Mouse (Mus musculus): ENCODE data around the gene Actl11. TPM values are rescaled to one million over a fixed set of nuclear protein-coding genes. Genes with fewer than 3 reads are reported as not detected.

Actl11 gene
- polyA plus RNA-seq, 1 experiment from 2014 or later: not detected

- peaks cover 2% of the 10 kb centered on the region; the same call in 1 of the 2 replicates for H3K36me3 ChIP-seq (ENCODE audit: inconsistent target)
- H3K4me3 ChIP-seq (ENCODE audit: inconsistent target): no peak overlapping the region
- H3K79me2 ChIP-seq (ENCODE audit: inconsistent target): no peaks in the 10 kb centered on the region
- 93% methylated on average over 14 of the region's 14 CpGs for WGBS (ENCODE audit: missing documents)
- H3K27ac ChIP-seq: no peak overlapping the region
Measured at GRCm38 (mm10) chr9:107907801-107908120, 20.5 kb upstream of the Actl11 start.

- no peak overlapping the region for H3K4me3 ChIP-seq (ENCODE audit: inconsistent target)
- H3K79me2 ChIP-seq (ENCODE audit: inconsistent target): no peaks in the 10 kb centered on the region
- H3K36me3 ChIP-seq (ENCODE audit: inconsistent target): no peaks in the 10 kb centered on the region
- WGBS (ENCODE audit: missing documents): 48% methylated on average over 18 of the region's 18 CpGs
- H3K27ac ChIP-seq: no peak overlapping the region
Measured at GRCm38 (mm10) chr9:107908410-107909158, 19.7 kb upstream of the Actl11 start.

- H3K36me3 ChIP-seq (ENCODE audit: inconsistent target): no peaks in the 10 kb centered on the region
- no peak overlapping the region for H3K27ac ChIP-seq
- no peak overlapping the region for H3K4me3 ChIP-seq (ENCODE audit: inconsistent target)
- no peaks in the 10 kb centered on the region for H3K79me2 ChIP-seq (ENCODE audit: inconsistent target)
- 94% methylated on average over 15 of the region's 15 CpGs for WGBS (ENCODE audit: missing documents)
Measured at GRCm38 (mm10) chr9:107910025-107910769, 18.1 kb upstream of the Actl11 start.

- Histone ChIP-seq H3K79me2 (ENCODE audit: inconsistent target) (no peaks in the 10 kb centered on the region), H3K27ac (no peak overlapping the region), H3K36me3 (ENCODE audit: inconsistent target) (no peaks in the 10 kb centered on the region), H3K4me3 (ENCODE audit: inconsistent target) (no peak overlapping the region)
- 79% methylated on average over 14 of the region's 16 CpGs for WGBS (ENCODE audit: missing documents)
Measured at GRCm38 (mm10) chr9:107914764-107915420, 13.4 kb upstream of the Actl11 start.

- Histone ChIP-seq H3K27ac (no peak overlapping the region), H3K4me3 (ENCODE audit: inconsistent target) (no peak overlapping the region), H3K79me2 (ENCODE audit: inconsistent target) (no peaks in the 10 kb centered on the region), H3K36me3 (ENCODE audit: inconsistent target) (no peaks in the 10 kb centered on the region)
- 86% methylated on average over 13 of the region's 13 CpGs for WGBS (ENCODE audit: missing documents)
Measured at GRCm38 (mm10) chr9:107917895-107918608, 10.2 kb upstream of the Actl11 start.

GRCm38 (mm10) chr9:107918884-107919283, 9.4 kb upstream of the Actl11 start:
- Histone ChIP-seq H3K79me2 (ENCODE audit: inconsistent target) (no peaks in the 10 kb centered on the region), H3K36me3 (ENCODE audit: inconsistent target) (no peaks in the 10 kb centered on the region), H3K4me3 (ENCODE audit: inconsistent target) (no peak overlapping the region), H3K27ac (no peak overlapping the region)
- WGBS (ENCODE audit: missing documents): 85% methylated on average over 6 of the region's 6 CpGs

- H3K79me2 ChIP-seq (ENCODE audit: inconsistent target): no peaks in the 10 kb centered on the region
- no peak overlapping the region for H3K4me3 ChIP-seq (ENCODE audit: inconsistent target)
- H3K27ac ChIP-seq: no peak overlapping the region
- H3K36me3 ChIP-seq (ENCODE audit: inconsistent target): no peaks in the 10 kb centered on the region
- WGBS (ENCODE audit: missing documents): 95% methylated on average over 5 of the region's 5 CpGs
Measured at GRCm38 (mm10) chr9:107919441-107919840, 8.8 kb upstream of the Actl11 start.

- no peaks in the 10 kb centered on the region for H3K79me2 ChIP-seq (ENCODE audit: inconsistent target)
- no peak overlapping the region for H3K27ac ChIP-seq
- WGBS (ENCODE audit: missing documents): 51% methylated on average over 7 of the region's 7 CpGs
- H3K4me3 ChIP-seq (ENCODE audit: inconsistent target): no peak overlapping the region
- no peaks in the 10 kb centered on the region for H3K36me3 ChIP-seq (ENCODE audit: inconsistent target)
Measured at GRCm38 (mm10) chr9:107923021-107923420, 5.2 kb upstream of the Actl11 start.

- 34% methylated on average over 6 of the region's 6 CpGs for WGBS (ENCODE audit: missing documents)
Measured at GRCm38 (mm10) chr9:107923956-107924355, 4.3 kb upstream of the Actl11 start.

GRCm38 (mm10) chr9:107925251-107925650, 3.0 kb upstream of the Actl11 start:
- 79% methylated on average over 3 of the region's 3 CpGs for WGBS (ENCODE audit: missing documents)
- H3K4me3 ChIP-seq (ENCODE audit: inconsistent target): no peak overlapping the region
- no peaks in the 10 kb centered on the region for H3K36me3 ChIP-seq (ENCODE audit: inconsistent target)
- H3K27ac ChIP-seq: no peak overlapping the region
- no peaks in the 10 kb centered on the region for H3K79me2 ChIP-seq (ENCODE audit: inconsistent target)

More at GRCm38 (mm10) chr9:107923956-107924355, 4.3 kb upstream of the Actl11 start:
- H3K36me3 ChIP-seq (ENCODE audit: inconsistent target): no peaks in the 10 kb centered on the region
- no peaks in the 10 kb centered on the region for H3K79me2 ChIP-seq (ENCODE audit: inconsistent target)
- H3K4me3 ChIP-seq (ENCODE audit: inconsistent target): no peak overlapping the region
- no peak overlapping the region for H3K27ac ChIP-seq

GRCm38 (mm10) chr9:107926920-107927420, 1.3 kb upstream of the Actl11 start:
- Histone ChIP-seq H3K4me3 (ENCODE audit: inconsistent target) (no peak overlapping the region), H3K79me2 (ENCODE audit: inconsistent target) (no peaks in the 10 kb centered on the region), H3K27ac (no peak overlapping the region), H3K36me3 (ENCODE audit: inconsistent target) (no peaks in the 10 kb centered on the region)
- WGBS (ENCODE audit: missing documents): 67% methylated on average over 9 of the region's 9 CpGs

GRCm38 (mm10) chr9:107927749-107928148, 520 bp upstream of the Actl11 start:
- Histone ChIP-seq H3K36me3 (ENCODE audit: inconsistent target) (no peaks in the 10 kb centered on the region), H3K4me3 (ENCODE audit: inconsistent target) (no peak overlapping the region), H3K27ac (no peak overlapping the region), H3K79me2 (ENCODE audit: inconsistent target) (no peaks in the 10 kb centered on the region)
- WGBS (ENCODE audit: missing documents): 100% methylated on average over 5 of the region's 5 CpGs

- Histone ChIP-seq H3K79me2 (ENCODE audit: inconsistent target) (no peaks in the 10 kb centered on the region), H3K36me3 (ENCODE audit: inconsistent target) (no peaks in the 10 kb centered on the region), H3K27ac (no peak overlapping the region), H3K4me3 (ENCODE audit: inconsistent target) (no peak overlapping the region)
- WGBS (ENCODE audit: missing documents): 80% methylated on average over 4 of the region's 4 CpGs
Measured at GRCm38 (mm10) chr9:107932221-107932620, 4.0 kb downstream of the Actl11 start.

- no peaks in the 10 kb centered on the region for H3K79me2 ChIP-seq (ENCODE audit: inconsistent target)
- H3K36me3 ChIP-seq (ENCODE audit: inconsistent target): no peaks in the 10 kb centered on the region
- H3K4me3 ChIP-seq (ENCODE audit: inconsistent target): no peak overlapping the region
- 87% methylated on average over 11 of the region's 11 CpGs for WGBS (ENCODE audit: missing documents)
- no peak overlapping the region for H3K27ac ChIP-seq
Measured at GRCm38 (mm10) chr9:107934146-107934545, 5.9 kb downstream of the Actl11 start.

Data from macrophage (primary cell).